Mouse (Mus musculus) heart, postnatal 0 days (tissue): ENCODE data around the gene St6gal1.

ENCODE experiments used
- CTCF ChIP-seq: IDR thresholded peaks from 2 replicates; pipeline ENCODE4 v1.5.1; 2016; ENCODE audit warnings: antibody characterized with exemption, control low read depth, low read depth
- EP300 ChIP-seq: IDR thresholded peaks from 2 replicates; pipeline ENCODE4 v1.6.1; 2016; ENCODE audit warnings: antibody characterized with exemption, low read depth

GRCm38 (mm10) chr16:23268231-23268630 is 43.7 kb downstream of the St6gal1 start:
- no peak for TF ChIP-seq CTCF
- TF ChIP-seq EP300, result no peak
